Mouse (Mus musculus): ENCODE results near the gene Tbc1d22a.
"Not testable (repeated sequence)": the region's sequence is repeated elsewhere in the genome, so short reads cannot be mapped to it uniquely, and the experiment has no call there.

The Tbc1d22a gene

DNA sequence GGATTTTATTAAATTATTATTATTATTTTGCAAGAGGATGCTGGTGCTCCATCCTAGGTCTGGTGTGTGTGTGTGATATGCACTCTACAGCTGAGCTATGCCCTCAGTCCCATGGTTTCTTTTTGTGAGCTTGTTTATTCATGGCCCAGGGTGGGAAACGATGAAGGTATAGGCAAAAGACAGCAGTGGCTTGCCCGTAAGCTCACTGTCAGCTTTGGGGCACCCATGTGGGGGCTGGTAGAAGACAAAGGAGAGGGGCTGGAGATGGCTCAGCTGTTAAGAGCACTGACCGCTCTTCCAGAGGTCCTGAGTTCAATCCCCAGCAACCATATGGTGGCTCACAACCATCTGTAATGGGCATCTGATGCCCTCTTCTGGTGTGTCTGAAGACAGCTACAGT lies 32.9 kb upstream of the Tbc1d22a start:
- not testable (repeated sequence) for DNase-seq

DNA sequence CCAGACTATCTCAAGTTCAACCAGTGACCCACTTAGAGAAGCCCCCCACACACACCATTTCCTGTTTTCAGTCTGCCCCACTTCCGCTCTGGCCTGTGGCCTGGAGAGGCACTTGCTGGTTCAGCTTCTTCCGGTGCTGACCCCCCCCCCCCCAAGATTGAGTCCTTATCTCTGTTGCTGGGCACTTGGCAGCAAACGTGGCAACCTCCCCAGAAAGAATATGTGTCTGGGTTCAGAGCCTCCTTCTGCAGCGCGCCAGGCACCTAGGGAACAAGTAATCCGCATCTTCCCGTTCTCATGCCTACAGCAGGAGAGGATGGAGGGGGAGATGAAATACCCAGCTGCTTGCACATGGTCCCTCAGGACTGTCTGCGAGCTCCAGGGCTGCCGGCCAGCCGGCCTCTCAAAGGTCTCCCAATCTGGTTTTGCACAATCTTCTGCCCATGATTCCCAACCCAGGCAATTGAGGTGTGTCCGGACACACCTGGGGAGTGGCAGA lies 32.3 kb upstream of the Tbc1d22a start:
- peak; percentile 56 for DNase-seq

DNA sequence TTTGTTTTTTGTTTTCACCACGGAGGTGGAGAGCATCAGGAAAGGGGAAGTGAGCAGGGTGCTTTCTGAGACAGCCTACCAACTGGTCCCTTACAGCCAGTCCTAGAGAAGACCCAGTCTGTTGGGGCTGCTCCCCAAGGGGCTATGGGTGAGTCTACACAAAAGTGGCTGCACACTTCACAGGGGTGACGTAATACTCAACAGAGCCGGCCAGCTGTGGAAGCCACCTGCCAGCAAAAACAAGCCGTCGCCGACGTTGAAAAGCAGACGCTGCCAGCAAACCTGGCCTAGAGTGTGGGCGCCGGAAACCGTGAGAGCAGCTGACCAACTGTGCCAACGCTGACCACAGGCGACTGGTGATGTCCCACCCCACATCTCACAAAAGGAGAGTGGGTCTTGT lies 31.6 kb upstream of the Tbc1d22a start:
- peak; percentile 67 for DNase-seq

DNA sequence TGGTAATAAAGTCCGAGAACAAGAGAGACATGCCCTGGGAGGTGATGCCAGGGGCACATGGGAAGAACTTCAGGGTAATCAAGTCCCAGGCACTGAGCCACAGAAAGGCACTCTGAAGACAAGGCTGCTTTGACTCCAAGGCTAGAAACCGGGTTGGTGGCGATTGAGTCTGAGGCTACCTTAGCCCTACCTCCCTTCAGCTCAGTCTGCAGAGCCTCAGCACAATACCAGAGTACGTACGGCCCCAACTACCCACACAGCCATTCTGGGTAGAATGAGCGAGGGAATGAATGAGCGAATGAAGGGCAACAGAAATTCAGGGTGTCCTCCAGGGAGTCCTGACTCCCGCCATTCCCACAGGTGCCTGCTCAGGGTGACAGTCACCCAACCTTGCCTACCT lies 30.8 kb upstream of the Tbc1d22a start:
- DNase-seq = peak; percentile 38

DNA sequence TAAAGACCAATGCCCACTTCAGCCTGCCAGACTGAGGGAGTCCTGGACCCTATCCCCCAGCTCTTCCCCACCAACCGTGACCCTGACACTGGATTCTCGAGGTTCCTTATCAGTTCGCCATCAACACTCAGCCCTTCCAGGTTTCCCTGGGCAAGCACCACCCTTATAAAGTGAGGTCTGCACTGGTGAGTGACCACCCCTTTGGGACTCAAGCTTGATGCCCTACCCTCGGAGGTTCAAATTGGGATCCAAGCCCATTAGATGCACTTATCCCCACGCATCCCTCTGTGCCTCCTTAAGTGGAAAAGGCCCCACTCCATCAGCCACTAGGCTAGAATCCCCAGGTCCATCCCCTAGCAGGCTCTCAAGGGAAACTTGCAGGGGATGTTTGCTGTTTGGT lies 30.2 kb upstream of the Tbc1d22a start:
- DNase-seq = peak; percentile 52

DNA sequence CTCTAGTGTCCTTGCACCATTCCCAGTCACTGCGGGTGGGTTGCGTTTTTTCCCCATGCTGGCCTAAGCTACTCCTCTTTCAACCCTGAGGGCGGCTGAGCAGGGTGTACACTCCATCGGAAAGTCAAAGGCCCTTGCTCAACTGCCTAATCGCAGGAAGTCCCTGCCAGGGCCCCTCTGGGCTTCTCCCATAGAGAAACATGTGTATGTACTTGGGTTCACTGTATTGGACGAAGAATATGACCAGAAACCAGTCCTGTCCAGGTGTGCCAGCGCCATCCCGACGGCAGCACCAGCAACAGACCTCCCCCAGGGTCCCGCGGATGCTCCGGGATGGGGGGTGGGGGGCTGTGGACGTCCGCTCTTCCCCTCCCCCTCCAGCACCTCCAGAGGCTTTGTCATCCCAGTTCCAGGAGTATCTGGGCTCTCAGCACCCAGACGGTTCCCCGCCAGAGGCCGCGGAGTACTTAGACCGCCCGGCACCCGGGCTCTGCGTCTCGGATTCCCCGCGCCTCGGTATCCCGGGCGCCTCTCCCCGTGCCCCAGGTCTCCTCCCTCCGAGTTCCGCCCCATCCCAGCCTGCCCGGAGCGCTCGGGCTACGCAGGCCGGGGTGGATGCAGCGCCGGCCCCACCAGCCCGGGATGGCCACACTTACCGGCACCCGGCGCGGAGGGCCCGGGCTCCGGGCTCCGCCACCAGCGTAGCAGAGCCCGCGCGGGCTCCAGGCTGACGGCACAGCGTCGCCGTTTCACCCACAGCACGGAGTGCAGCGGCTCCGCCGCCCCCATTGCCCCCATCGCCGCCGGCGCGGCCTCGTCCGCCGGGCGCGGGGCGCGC lies 29.2 kb upstream of the Tbc1d22a start:
- DNase-seq = peak; percentile 76

DNA sequence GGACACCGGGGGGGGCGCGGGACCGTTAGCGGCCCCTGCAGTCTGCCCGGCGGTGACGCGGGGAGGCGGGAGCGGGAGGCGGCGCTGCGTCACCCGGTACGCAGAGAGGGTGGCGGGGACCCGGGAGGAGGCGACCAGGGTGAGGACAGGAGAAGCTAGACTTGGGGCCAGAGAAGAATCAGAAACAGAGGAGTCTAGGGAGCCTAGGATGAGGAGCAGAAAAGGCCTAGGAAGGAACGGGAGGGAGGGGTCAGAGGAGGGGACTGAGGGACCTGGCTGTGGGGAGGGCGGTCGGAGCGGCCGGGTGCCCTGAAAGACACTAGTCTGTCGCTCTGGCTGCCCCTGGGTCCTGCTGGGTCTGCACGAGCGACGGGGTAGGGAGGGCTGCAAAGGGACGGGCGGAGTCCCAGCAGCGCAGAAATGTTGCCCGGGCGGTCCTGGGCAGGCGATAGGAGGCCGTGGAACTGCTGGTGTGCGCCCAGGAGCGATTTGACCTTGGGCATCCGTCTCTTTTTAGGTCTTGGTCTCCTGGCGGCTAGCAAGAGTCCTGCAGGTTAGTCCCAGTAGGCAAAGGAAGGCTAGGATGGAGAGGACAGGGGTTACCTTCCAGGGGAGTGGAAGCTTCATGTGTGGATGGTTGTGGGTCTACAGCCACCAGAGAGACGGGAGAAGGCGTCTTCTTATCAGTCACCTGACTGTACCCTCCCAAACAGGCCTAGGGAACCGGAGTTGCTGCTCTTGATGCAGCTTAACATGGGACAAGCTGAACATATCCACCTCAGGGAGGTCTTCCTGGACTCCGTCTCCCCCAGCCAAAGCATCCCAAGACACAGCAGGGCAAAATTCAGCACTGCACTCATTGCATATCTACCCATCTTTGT lies 28.3 kb upstream of the Tbc1d22a start, which contains the start of gene Cerk:
Gene Cerk, minus strand, starts transcription at position 453 of the 881 bp plus-strand sequence.
- peak; percentile 89 for DNase-seq

DNA sequence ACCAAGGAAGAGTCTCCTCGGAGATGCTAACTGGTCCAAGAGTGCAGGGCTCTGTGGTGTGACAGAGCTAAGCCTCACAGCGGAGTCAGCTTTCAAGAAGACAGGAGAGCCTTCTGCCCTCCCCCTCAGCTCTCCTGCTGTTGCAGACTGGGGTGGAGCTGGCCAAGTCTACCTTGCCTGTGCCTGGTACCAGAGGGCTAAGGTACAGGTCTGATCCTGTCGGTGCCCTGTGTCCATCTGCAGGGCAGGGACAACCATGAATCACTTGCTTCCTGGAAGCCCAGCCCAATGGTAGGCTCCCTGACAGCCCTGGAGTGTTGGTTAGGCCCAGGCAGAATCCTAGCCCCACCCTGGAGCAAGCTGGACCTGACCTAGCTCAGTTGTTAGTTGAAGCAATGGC lies 27.6 kb upstream of the Tbc1d22a start:
- DNase-seq = peak; percentile 66

DNA sequence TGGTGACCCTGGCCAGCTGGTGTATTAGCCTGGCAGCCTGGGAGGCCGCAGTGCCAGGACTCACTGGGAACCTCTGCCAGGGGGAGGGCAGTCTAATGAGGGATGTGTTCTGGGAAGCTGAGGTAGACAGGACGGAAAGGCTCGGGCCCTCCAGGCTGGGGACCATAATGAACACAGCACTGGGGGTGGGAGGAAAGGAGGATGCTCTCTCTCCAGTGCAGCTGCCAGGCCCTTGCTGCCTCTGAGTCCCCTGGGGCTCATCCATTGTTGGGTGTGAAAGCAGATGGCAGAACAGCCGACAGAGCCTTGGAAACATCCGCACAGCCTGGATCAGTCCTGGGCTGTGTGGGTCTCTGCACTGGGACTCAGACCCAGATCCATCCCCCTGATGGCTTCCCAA lies 26.1 kb upstream of the Tbc1d22a start:
- peak; percentile 64 for DNase-seq

DNA sequence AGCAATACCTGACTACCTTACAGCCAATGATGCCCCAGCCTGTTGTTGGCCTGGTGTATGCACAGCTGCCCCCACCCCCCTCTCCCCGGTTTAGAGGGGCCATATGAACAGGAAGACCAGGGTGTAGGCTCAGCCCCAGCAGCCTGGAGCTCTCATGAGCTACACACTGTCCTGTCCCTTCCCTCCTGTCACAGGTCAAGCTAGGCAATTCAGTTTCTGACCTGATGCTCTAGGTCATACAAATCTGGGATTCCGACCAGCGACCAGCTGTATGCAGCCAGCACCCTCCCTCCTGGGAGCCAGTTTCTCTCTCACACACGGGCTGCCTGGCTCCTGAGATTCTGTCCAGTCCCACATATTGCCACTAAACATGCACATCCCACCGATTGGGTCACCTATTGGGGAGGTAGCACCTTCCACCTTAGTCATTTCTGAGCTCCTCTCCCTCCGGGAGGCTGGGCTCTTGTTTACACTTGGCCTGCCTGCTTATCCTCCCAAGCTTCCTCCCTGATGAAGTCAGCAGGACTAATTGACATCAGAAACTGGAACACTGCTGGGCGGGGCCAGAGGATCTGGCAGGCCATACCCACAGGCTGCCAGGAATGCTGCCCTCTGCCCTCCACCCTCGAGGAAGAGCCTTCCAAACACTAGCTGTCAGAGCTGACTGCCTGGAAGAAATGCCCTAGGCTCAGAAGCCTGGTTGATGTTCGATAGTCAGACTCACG lies 25.4 kb upstream of the Tbc1d22a start:
- DNase-seq = peak; percentile 89

DNA sequence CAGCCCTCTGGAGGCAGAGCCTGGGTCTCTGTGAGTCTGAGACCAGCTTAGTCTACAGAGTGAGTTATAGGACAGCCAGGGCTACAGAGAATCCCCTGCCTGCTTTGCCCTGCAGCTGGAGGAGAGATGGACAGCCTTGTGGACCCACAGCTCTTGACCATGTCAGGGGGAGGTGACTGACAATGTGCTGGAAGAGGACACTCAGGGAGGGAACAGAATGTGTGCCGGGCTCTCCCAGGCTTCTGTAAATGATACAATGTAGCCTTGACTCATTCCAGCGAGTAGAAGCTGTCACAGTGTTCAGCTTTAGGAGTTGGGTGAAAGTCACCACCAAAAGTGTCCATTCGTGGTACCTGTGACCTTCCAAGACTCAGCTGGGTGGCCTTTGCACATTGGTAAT lies 23.9 kb upstream of the Tbc1d22a start:
- DNase-seq = no peak

DNA sequence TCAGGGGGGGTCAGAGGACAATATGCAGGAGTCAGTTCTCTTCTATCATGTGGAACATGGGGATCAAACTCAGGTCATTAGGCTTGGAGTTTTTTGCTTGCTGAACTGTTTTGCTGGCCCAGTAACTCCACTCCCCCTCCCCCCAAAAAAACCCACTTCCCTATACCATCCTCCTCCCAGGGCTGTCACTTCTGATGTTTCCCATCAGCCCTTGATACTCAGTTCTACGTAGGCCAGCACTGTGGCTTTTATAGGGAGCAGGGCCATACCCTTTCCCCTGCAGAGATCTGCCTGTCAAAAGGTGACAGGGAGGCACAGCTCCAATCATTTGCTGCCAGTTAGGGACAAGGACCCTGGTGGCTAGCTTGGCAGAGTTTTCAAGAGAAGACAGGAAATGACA lies 22.8 kb upstream of the Tbc1d22a start:
- no peak for DNase-seq

DNA sequence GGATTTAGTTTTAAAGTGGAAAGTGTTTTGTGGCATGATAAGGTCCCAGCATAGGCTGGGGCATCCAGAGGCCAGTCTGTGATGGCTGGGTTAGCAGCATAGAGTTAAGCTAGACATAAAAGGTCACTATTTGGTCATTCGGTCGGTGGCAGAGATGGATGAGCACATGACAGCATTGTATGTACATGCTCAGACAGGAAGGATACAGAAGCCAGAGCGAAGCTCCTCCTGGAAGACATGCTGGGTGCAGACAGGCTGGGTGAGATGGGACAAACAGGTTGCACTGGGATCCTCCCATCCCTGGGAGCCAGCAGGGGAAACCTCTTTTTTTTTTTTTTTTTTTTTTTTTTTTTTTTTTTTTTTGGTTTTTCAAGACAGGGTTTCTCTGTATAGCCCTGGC lies 22.3 kb upstream of the Tbc1d22a start:
- no peak for DNase-seq

DNA sequence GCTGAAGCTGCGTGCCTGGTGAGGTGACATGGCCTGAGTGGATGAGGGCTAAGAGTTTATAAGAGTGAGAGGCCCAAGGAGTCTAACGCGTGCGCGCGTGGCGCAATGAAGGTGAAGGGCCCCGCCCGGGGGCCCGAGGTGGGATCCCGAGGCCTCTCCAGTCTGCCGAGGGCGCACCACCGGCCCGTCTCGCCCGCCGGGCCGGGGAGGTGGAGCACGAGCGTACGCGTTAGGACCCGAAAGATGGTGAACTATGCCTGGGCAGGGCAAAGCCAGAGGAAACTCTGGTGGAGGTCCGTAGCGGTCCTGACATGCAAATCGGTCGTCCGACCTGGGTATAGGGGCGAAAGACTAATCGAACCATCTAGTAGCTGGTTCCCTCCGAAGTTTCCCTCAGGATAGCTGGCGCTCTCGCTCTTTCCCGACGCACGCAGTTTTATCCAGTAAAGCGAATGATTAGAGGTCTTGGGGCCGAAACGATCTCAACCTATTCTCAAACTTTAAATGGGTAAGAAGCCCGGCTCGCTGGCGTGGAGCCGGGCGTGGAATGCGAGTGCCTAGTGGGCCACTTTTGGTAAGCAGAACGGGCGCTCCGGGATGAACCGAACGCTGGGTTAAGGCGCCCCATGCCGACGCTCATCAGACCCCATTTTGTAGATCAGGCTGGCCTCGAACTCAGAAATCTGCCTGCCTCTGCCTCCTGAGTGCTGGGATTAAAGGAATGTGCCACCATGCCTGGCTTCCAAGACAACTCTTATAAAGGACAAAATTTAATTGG lies 19.4 kb upstream of the Tbc1d22a start:
- DNase-seq = not testable (repeated sequence)

DNA sequence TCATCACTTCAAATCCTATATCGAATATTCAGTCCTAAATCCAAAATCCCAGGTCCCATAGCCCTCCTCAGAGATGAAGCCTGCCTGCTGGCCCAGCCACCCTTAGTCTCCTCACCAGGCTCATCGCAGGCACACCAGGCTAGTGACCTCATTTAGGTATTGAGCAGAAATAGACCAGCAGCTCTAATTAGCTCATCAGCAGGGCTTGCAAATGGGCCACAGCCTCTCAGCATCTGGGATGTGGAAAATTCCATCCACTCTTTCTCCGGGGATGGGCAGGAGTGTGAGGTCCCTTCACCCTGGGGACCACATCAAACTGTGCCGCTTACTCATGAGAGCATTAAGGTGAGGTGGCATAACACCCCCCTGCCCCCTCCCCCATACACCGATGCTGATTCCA lies 15.2 kb upstream of the Tbc1d22a start:
- DNase-seq = peak; percentile 38

DNA sequence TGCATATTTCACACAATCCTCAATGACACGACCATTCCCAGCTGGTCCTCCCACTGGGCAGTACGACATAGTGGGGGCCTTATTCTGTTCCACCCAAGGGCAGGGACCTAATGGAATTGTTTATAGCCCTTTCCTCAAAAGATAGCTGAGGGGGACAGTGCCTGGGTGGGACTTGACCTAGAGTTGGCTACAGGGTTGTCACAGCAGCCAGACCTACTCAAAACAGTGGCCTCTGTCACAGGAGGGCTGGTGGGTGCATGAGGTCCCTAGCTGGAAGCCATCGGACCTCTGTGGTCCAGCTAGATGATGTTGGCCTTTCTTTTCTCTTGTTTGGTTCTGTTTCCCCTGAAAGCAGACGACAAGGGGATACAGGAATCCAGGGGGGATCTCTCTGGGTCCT lies 14.8 kb upstream of the Tbc1d22a start:
- no peak for DNase-seq

DNA sequence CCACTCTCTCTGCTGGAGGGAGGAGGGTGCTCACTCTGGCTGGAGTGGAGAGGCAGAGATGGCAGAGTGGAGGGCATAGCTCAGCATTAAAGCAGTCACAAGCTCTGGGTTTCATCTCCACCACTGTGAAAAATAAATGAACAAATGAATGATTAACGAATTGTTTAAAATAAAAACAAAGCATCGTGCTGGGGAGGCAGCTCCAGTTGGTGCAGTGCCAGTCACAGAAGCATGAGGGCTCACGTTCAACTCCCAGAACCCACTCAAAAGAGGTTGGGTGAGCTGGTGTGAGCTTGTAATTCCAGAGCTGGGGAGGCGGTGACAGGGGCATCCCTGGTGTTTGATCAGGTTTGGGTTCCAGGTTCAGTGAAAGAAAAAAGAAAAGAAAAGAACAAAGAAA lies 14.1 kb upstream of the Tbc1d22a start:
- no peak for DNase-seq

DNA sequence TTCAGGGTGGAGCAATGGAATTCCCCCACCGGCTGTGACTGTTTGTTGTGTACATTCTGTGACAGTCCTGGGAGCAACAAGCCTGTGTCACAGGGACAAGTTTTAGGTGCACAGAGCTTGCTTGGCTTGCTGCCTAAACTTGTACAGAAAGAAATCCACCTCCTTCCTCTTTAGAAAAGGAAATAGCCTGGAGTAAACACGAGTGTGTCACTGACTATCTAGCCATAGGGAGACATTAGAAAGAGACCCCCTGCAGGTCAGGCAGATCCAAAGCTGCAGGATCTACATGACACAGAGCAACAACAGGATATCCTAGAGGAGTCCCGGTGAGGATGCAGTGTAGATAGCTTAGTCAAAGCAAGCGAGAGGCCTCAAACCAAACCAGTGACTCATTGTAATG lies 13.2 kb upstream of the Tbc1d22a start:
- no peak for DNase-seq

DNA sequence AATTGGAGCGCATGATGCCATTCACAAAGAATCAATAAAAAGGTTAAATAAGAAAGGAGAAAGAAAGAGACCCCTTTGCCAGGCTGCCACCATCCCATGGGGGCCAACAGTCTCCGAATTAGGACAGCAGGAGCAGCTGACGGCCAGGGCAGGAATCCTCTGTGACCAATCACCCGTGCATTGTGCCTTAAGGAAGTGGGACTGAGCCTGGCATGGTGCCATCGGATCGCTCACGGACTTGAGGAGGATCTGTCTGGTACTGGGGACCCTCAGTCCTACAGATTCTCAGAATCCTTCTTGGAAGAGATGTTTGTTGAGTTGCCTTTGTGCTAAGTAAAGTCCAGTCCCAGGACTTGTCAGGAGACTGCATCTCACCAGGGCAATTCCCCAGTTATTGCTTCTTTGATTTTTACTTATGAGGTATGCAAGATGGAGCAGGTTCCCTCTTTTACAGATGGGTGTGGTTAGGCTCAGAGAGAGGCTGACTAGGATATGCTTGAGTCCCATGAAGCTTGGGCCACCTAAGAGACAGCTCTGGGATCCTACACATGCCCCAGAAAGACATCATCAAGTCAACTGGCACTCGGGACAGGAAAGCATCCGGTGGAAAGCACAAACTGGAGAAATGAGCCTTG lies 12.4 kb upstream of the Tbc1d22a start:
- no peak for DNase-seq

DNA sequence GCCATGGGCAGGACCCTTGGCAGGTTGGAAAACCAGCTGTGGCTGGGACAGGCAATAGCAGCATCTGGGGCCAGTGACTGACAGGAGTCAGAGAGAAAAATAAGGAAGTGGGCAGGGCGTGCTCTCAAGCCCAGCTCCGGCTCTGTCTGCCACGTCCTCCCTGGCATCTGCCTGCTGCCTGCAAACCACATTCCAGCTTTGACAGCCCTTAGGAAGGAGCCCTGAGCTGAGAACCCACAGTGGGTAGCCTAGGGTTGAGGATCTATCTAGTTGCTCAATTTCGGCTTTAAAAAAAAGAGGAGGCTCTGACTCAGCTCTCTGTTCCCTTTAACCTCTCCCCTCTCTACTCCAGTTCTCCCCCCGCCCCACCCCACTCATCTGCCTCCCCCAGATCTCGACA lies 11.6 kb upstream of the Tbc1d22a start:
- no peak for DNase-seq

DNA sequence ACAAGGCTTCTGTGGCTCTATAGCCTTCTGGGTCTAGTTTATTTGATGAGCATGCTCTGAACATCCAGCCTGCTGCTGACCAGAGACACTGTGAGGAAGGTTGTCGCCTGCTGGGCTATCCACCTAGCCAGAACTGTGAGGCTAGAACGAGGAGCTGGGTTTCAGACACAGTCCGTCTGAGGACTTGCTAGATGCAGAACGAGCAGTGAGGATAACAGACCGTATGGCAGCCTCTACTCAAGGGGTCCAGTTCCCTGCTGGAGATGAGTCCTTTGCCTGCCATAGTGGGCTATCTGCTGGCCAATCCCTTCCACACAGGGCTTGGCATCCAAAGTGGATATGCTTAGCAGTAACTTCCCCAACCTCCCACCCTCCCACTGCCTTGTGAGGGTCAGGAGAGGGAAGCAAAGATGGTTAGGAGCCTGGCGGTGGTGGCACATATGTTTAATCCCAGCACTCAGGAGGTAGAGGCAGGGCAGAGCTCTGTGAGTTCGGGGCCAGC lies 10.9 kb upstream of the Tbc1d22a start:
- no peak for DNase-seq
